Mouse (Mus musculus) liver, adult 2 months (tissue): Measurements from ENCODE around the gene Dhrs7c.

Experiments
- CTCF ChIP-seq: fragments of 200-500 bp; IDR thresholded peaks from 2 replicates; pipeline ENCODE4 v1.5.1; 2011; ENCODE audit warnings: low read depth, low read length, control low read depth
- POLR2A ChIP-seq: fragments of 200-500 bp; IDR thresholded peaks from 2 replicates; pipeline ENCODE4 v1.6.1; 2011; ENCODE audit warnings: low read length, control low read depth; ENCODE audit not compliant: insufficient read depth; ENCODE audit errors: extremely low read depth

GRCm38 (mm10) chr11:67853996-67854395 lies 56.0 kb downstream of the Dhrs7c start:
- TF ChIP-seq POLR2A (no peak), CTCF (no peak)
